ENCODE assay signal across 8 mouse cellular contexts in the genomic region with DNA sequence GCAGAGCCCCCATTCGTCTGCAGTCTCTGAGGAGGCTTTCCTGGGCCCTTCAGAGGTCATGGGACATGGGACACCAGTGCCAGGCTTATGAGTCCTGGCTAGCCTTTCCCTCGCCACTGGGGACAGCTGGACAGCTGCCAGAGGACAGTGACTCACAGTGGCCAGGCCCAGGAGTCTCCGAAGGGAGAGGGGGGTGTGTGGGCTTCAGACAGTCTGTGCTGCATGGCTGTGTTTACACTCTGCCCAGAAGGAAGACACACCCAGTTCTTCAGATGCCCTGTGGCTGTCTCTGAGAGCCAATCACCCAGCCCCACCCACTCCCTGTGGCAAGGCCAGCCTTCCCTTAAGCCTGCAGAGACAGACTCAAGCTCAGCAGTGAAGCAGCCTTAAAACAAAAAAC. TPM values are rescaled to one million over a fixed set of nuclear protein-coding genes. Genes with fewer than 3 reads are reported as not detected.
DNase-seq lines count a peak whose midpoint lies in the region; ATAC-seq and TF ChIP-seq lines count a peak whose summit lies in the region.

No protein-coding gene starts in this region.

- peak; percentile 64 for ATAC-seq in heart, embryonic 12.5 days (ENCODE audit: insufficient number of reproducible peaks, low FRiP score)
- peak; percentile 78 for ATAC-seq in liver, embryonic 13.5 days (ENCODE audit: low read depth)
- ATAC-seq in forebrain, postnatal 0 days, result no peak

- no peak overlapping the region for H3K9ac ChIP-seq in heart, embryonic 12.5 days
- no peak overlapping the region for H3K9ac ChIP-seq in liver, embryonic 13.5 days
- no peak overlapping the region for H3K9ac ChIP-seq in forebrain, postnatal 0 days

- 32% methylated on average over 3 of the region's 3 CpGs for WGBS in heart, embryonic 12.5 days
- WGBS in liver, embryonic 13.5 days (ENCODE audit: insufficient replicate concordance), result 52% methylated on average over 3 of the region's 3 CpGs
- WGBS in forebrain, postnatal 0 days, result 37% methylated on average over 3 of the region's 3 CpGs

- no peak for TF ChIP-seq CTCF in forebrain, postnatal 0 days (IDR thresholded peaks at IDR 0.05; ENCODE audit: low read depth)

- no peak overlapping the region for H3K27ac ChIP-seq in heart, embryonic 12.5 days (ENCODE audit: poor library complexity, severe bottlenecking)
- peak overlapping the region; percentile 23; the same call in 1 of the 2 replicates for H3K27ac ChIP-seq in liver, embryonic 13.5 days
- H3K27ac ChIP-seq in forebrain, postnatal 0 days (ENCODE audit: low read depth, low read length), result no peak overlapping the region

- H3K36me3 ChIP-seq in heart, embryonic 12.5 days, result no peaks in the 10 kb centered on the region
- H3K36me3 ChIP-seq in liver, embryonic 13.5 days, result no peaks in the 10 kb centered on the region
- no peaks in the 10 kb centered on the region for H3K36me3 ChIP-seq in forebrain, postnatal 0 days (ENCODE audit: insufficient read depth)

- H3K27me3 ChIP-seq in heart, embryonic 12.5 days (replicated peaks), result no peaks in the 10 kb centered on the region
- H3K27me3 ChIP-seq in liver, embryonic 13.5 days, result no peaks in the 10 kb centered on the region
- no peaks in the 10 kb centered on the region for H3K27me3 ChIP-seq in forebrain, postnatal 0 days (ENCODE audit: insufficient read depth, low read length)

- no peak overlapping the region for H3K4me3 ChIP-seq in heart, embryonic 12.5 days
- H3K4me3 ChIP-seq in liver, embryonic 13.5 days (replicated peaks), result no peak overlapping the region
- no peak overlapping the region for H3K4me3 ChIP-seq in forebrain, postnatal 0 days (ENCODE audit: low read depth, low read length)

- H3K9me3 ChIP-seq in heart, embryonic 12.5 days (replicated peaks), result no peaks in the 10 kb centered on the region
- H3K9me3 ChIP-seq in liver, embryonic 13.5 days (replicated peaks), result no peaks in the 10 kb centered on the region
- H3K9me3 ChIP-seq in forebrain, postnatal 0 days (ENCODE audit: low read length), result no peaks in the 10 kb centered on the region

- H3K4me1 ChIP-seq in heart, embryonic 12.5 days (replicated peaks), result peaks cover 43% of the 10 kb centered on the region
- peaks cover 87% of the 10 kb centered on the region for H3K4me1 ChIP-seq in liver, embryonic 13.5 days (replicated peaks)
- H3K4me1 ChIP-seq in forebrain, postnatal 0 days (ENCODE audit: insufficient read depth), result peaks cover 11% of the 10 kb centered on the region

- no peak overlapping the region for H3K4me2 ChIP-seq in heart, embryonic 12.5 days
- H3K4me2 ChIP-seq in liver, embryonic 13.5 days, result no peak overlapping the region
- H3K4me2 ChIP-seq in forebrain, postnatal 0 days (ENCODE audit: low read depth), result no peak overlapping the region

- DNase-seq in spleen, adult 12 weeks (ENCODE audit: low spot score), result peak; percentile 23
- no peak for DNase-seq in spleen, postnatal 14 days (ENCODE audit: low spot score in 2 of 2)
- peak; percentile 70 to 73 for DNase-seq in cerebellum, adult 18-20 months
- peak; percentile 34 for DNase-seq in liver, embryonic 13.5 days
- peak; percentile 95 for DNase-seq in skeletal muscle tissue, adult 2 months (ENCODE audit: low read depth, low spot score)
- no peak for DNase-seq in frontal cortex, postnatal 36 days (ENCODE audit: low spot score in 2 of 2)
- no peak for DNase-seq in forebrain, postnatal 0 days

RNA-seq across cellular contexts. Expression of gene Fbxo31, which starts 5.3 kb away (rescaled TPM):
- 13.7 and 15.7 TPM in 2 replicates for polyA plus RNA-seq in heart, embryonic 12.5 days (2016; fragmentation: Nextera tagmentation; extraction: Ambion mirVana)
- polyA plus RNA-seq in liver, embryonic 13.5 days (2015; fragmentation: Nextera tagmentation; extraction: Ambion mirVana), result 10.4 and 11.3 TPM in 2 replicates
- 52.1 and 58.3 TPM in 2 replicates for total RNA-seq in forebrain, postnatal 0 days (2014; rRNA removed)
- 31.5 and 38.2 TPM in 2 replicates for polyA plus RNA-seq in forebrain, postnatal 0 days (2015; fragmentation: Nextera tagmentation; extraction: Ambion mirVana)

RNA-seq across cellular contexts. Expression of gene Map1lc3b, which starts 16.9 kb away (rescaled TPM):
- 176 and 182 TPM in 2 replicates for polyA plus RNA-seq in heart, embryonic 12.5 days (2016; fragmentation: Nextera tagmentation; extraction: Ambion mirVana)
- 135 and 144 TPM in 2 replicates for polyA plus RNA-seq in liver, embryonic 13.5 days (2015; fragmentation: Nextera tagmentation; extraction: Ambion mirVana)
- 262 and 284 TPM in 2 replicates for total RNA-seq in forebrain, postnatal 0 days (2014; rRNA removed)
- polyA plus RNA-seq in forebrain, postnatal 0 days (2015; fragmentation: Nextera tagmentation; extraction: Ambion mirVana), result 386 and 390 TPM in 2 replicates

RNA-seq across cellular contexts. Expression of gene 1700018B08Rik, which starts 29.2 kb away (rescaled TPM):
- polyA plus RNA-seq in heart, embryonic 12.5 days (2016; fragmentation: Nextera tagmentation; extraction: Ambion mirVana), result not detected in 2 replicates
- not detected in 2 replicates for polyA plus RNA-seq in liver, embryonic 13.5 days (2015; fragmentation: Nextera tagmentation; extraction: Ambion mirVana)
- not detected in 2 replicates for total RNA-seq in forebrain, postnatal 0 days (2014; rRNA removed)
- not detected in 2 replicates for polyA plus RNA-seq in forebrain, postnatal 0 days (2015; fragmentation: Nextera tagmentation; extraction: Ambion mirVana)

Comparison
In these comparisons a context has a peak if more than half of its experiments do, and no peak if none do; other contexts are left out.
1. DNase-seq: peak in spleen, adult 12 weeks (single experiment), cerebellum, adult 18-20 months (2 of 2), liver, embryonic 13.5 days (single experiment) and skeletal muscle tissue, adult 2 months (single experiment); none in spleen, postnatal 14 days (0 of 2), frontal cortex, postnatal 36 days (0 of 2) and forebrain, postnatal 0 days (single experiment).